Mouse (Mus musculus): ENCODE results near the gene Zfp319. TPM values are rescaled to one million over a fixed set of nuclear protein-coding genes. Genes with fewer than 3 reads are reported as not detected.

Gene Zfp319
- polyA plus RNA-seq, 1 experiment from 2014 or later, result 4.4 TPM

DNA sequence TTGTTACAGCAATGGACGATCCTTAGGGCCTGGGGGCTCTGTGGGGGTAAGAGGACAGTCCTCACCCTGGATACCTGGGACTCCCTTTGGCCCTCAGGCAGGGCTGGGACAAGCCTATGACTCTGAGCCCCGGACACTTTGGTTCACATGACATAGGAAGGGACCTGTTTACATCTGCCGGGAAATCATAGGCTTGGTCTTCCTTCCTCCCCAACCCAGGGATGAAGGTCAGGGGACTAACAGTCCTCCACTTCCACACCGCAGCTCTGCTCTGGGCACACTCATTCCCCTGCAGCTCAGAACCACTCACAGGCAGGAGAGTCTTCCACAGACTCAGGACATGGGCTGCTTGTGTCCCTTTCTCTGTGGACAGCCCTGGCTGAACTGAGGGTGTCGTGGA is 4.9 kb downstream of the Zfp319 start:
- ATAC-seq (replicated peaks; ENCODE audit: insufficient number of reproducible peaks, low FRiP score, low TSS enrichment), result no peak
- 78% methylated on average over 5 of the region's 5 CpGs for WGBS (ENCODE audit: insufficient replicate concordance)
- H3K36me3 ChIP-seq (ENCODE audit: control insufficient read depth, insufficient read depth, low read length), result peaks cover 40% of the 10 kb centered on the region

DNA sequence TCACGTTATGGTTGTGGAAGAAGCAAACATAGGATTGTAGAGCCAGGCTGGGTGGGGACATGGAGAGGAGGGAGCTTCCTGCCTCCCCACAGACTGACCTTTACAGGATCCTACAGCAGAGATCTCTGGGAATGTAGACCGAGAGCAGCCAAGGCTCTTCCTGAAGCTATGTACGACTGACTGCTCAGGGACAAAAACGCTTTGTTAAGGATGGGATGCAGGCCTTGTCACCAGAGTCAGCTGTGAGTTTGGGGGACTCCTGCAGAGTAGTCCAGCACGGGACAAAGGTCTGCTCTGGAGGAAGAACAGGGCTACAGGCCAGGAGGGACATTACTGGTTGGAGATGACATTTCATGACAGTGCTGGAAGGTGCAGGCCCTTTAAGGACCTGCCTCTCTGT is 7.1 kb downstream of the Zfp319 start:
- Histone ChIP-seq H3K4me2 (no peak overlapping the region), H3K36me3 (ENCODE audit: control insufficient read depth, insufficient read depth, low read length) (peaks cover 40% of the 10 kb centered on the region), H3K4me1 (ENCODE audit: control insufficient read depth, insufficient read depth, low read length) (peaks cover 21% of the 10 kb centered on the region), H3K27me3 (ENCODE audit: control insufficient read depth, insufficient read depth, low read length) (peaks cover 3% of the 10 kb centered on the region; the same call in 1 of the 2 replicates), H3K27ac (ENCODE audit: low read depth, low read length) (no peak overlapping the region), H3K9ac (ENCODE audit: low read depth, low read length) (no peak overlapping the region), H3K4me3 (ENCODE audit: low read depth, low read length) (no peak overlapping the region), H3K9me3 (replicated peaks; ENCODE audit: control insufficient read depth, low read length) (no peaks in the 10 kb centered on the region)
- 49% methylated on average over 5 of the region's 5 CpGs for WGBS (ENCODE audit: insufficient replicate concordance)
- ATAC-seq (replicated peaks; ENCODE audit: insufficient number of reproducible peaks, low FRiP score, low TSS enrichment), result no peak

More for the DNA sequence above, 4.9 kb downstream of the Zfp319 start:
- H3K4me3 ChIP-seq (ENCODE audit: low read depth, low read length), result no peak overlapping the region
- no peak overlapping the region for H3K9ac ChIP-seq (ENCODE audit: low read depth, low read length)
- no peak overlapping the region for H3K4me2 ChIP-seq
- no peaks in the 10 kb centered on the region for H3K9me3 ChIP-seq (replicated peaks; ENCODE audit: control insufficient read depth, low read length)
- H3K27ac ChIP-seq (ENCODE audit: low read depth, low read length), result no peak overlapping the region
- no peaks in the 10 kb centered on the region for H3K27me3 ChIP-seq (ENCODE audit: control insufficient read depth, insufficient read depth, low read length)
- peaks cover 28% of the 10 kb centered on the region for H3K4me1 ChIP-seq (ENCODE audit: control insufficient read depth, insufficient read depth, low read length)

DNA sequence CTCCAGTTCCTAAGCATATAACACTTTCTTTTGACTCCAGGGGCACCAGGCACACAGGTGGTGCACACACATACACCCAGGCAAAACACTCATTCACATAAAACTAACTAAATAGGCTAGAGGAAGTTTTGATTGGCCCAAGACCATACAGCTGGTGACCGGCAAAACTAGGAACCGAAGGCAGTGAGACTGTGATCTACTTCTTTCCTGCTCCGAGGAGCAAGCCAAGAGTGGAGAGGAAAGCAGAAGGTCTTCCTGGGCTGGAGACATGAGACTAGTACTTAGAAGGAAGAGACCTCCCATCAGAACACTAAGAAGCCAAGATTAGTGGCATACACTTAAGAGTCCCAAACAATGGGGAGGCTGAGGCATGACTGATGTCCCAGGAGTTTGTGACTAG is 8.5 kb downstream of the Zfp319 start:
- 66% methylated on average over 3 of the region's 3 CpGs for WGBS (ENCODE audit: insufficient replicate concordance)
- Histone ChIP-seq H3K9ac (ENCODE audit: low read depth, low read length) (no peak overlapping the region), H3K4me1 (ENCODE audit: control insufficient read depth, insufficient read depth, low read length) (peaks cover 21% of the 10 kb centered on the region), H3K27ac (ENCODE audit: low read depth, low read length) (no peak overlapping the region), H3K4me3 (ENCODE audit: low read depth, low read length) (no peak overlapping the region), H3K36me3 (ENCODE audit: control insufficient read depth, insufficient read depth, low read length) (peaks cover 26% of the 10 kb centered on the region), H3K27me3 (ENCODE audit: control insufficient read depth, insufficient read depth, low read length) (peaks cover 7% of the 10 kb centered on the region; the same call in 1 of the 2 replicates), H3K4me2 (no peak overlapping the region), H3K9me3 (replicated peaks; ENCODE audit: control insufficient read depth, low read length) (no peaks in the 10 kb centered on the region)
- no peak for ATAC-seq (replicated peaks; ENCODE audit: insufficient number of reproducible peaks, low FRiP score, low TSS enrichment)

DNA sequence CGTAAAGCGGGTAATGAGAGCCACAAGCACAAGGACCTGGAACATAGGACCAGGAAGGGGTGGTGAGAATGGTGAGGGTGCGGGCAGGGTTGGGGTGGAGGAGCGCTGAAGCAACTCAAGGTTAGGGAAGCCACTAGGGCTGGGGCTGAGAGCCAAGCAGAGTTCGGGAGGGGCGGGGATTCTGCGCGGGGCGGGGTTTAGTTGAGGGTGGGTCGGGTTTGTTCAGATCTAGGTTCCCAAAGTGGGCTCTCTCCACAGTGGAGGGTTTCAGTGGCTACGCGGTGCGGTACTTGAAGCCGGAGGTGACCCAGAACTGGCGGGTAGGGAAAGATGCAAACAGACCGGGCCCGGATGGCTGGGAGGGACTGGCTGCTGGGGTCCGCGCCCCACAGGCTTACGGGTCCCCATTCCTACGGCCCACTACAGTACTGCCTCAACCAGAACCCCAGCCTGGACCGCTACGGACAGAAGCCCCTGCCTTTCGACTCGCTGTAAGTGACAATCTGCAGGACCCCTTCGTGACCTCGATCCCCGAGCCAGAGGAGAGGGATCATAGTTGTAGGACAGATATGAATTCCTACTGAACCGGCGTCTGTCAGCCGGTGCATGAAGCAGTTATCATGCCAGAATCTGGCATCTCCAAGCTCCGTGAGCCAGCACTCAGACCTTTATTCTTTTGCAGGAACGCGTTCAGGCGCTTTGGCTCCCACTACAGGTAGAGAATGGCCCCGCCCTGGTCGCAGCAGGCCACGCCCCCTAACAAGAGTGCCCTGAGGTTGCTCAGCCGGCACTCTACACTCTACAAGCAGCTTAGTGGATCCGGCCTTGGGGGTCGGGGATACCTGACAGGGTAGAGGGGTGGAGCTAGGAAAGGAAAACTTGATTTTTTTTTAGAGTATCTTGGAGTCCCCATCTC is 11.3 kb downstream of the Zfp319 start:
- peak overlapping the region; percentile 61; the same call in 1 of the 2 replicates for H3K9ac ChIP-seq (ENCODE audit: low read depth, low read length)
- H3K36me3 ChIP-seq (ENCODE audit: control insufficient read depth, insufficient read depth, low read length), result peaks cover 8% of the 10 kb centered on the region; the same call in 1 of the 2 replicates
- H3K27ac ChIP-seq (ENCODE audit: low read depth, low read length), result no peak overlapping the region
- peaks cover 17% of the 10 kb centered on the region for H3K4me1 ChIP-seq (ENCODE audit: control insufficient read depth, insufficient read depth, low read length)
- H3K9me3 ChIP-seq (replicated peaks; ENCODE audit: control insufficient read depth, low read length), result no peaks in the 10 kb centered on the region
- 3% methylated on average over 41 of the region's 41 CpGs for WGBS (ENCODE audit: insufficient replicate concordance)
- H3K4me3 ChIP-seq (ENCODE audit: low read depth, low read length), result peak overlapping the region; percentile 51
- peaks cover 7% of the 10 kb centered on the region; the same call in 1 of the 2 replicates for H3K27me3 ChIP-seq (ENCODE audit: control insufficient read depth, insufficient read depth, low read length)
- peak; percentile 33; the same call in 1 of the 2 replicates for ATAC-seq (replicated peaks; ENCODE audit: insufficient number of reproducible peaks, low FRiP score, low TSS enrichment)
- peak overlapping the region; percentile 95 for H3K4me2 ChIP-seq

DNA sequence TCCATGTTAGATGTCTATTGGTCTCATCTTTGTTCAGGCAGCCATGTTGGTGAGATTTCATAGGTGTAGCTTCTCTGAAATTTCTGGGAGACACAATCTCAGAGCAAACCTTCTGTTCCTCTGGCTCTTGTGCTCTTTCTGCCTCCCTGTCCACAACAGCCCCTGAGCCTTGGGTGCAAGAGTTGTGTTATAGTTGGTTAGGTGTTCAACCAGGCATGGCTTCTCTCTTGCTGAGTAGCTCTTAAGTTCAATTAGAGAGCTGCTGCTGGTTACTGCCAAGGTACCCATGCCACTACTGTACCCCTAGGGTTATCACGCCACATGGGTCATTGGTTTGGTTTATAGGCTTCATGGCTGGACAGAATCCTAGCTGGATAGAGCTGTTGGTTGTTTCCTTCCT is 16.4 kb downstream of the Zfp319 start:
- no peaks in the 10 kb centered on the region for H3K9me3 ChIP-seq (replicated peaks; ENCODE audit: control insufficient read depth, low read length)
- WGBS (ENCODE audit: insufficient replicate concordance), result 91% methylated on average over 1 of the region's 1 CpGs
- H3K27me3 ChIP-seq (ENCODE audit: control insufficient read depth, insufficient read depth, low read length), result peaks cover 7% of the 10 kb centered on the region; the same call in 1 of the 2 replicates
- no peak for ATAC-seq (replicated peaks; ENCODE audit: insufficient number of reproducible peaks, low FRiP score, low TSS enrichment)
- H3K9ac ChIP-seq (ENCODE audit: low read depth, low read length), result no peak overlapping the region
- H3K4me2 ChIP-seq, result no peak overlapping the region
- no peaks in the 10 kb centered on the region for H3K36me3 ChIP-seq (ENCODE audit: control insufficient read depth, insufficient read depth, low read length)
- peaks cover 6% of the 10 kb centered on the region; the same call in 1 of the 2 replicates for H3K4me1 ChIP-seq (ENCODE audit: control insufficient read depth, insufficient read depth, low read length)
- no peak overlapping the region for H3K4me3 ChIP-seq (ENCODE audit: low read depth, low read length)
- H3K27ac ChIP-seq (ENCODE audit: low read depth, low read length), result no peak overlapping the region

DNA sequence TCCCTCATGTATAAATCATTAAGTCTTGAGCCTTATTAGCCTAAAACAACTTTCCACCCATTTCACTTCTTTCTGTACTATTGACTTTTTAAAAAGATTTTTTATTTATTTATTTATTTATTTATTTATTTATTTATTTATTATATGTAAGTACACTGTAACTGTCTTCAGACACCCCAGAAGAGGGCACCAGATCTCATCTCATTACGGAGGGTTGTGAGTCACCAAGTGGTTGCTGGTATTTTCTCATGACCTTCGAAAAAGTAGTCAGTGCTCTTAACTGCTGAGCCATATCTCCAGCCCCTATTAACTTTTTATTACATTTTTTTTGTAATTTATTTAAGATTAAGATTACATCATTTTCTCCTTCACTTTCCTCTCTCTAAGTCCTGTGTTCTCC is 17.0 kb downstream of the Zfp319 start:
- Histone ChIP-seq H3K9ac (ENCODE audit: low read depth, low read length) (no peak overlapping the region), H3K4me1 (ENCODE audit: control insufficient read depth, insufficient read depth, low read length) (peaks cover 3% of the 10 kb centered on the region; the same call in 1 of the 2 replicates), H3K4me2 (no peak overlapping the region), H3K27me3 (ENCODE audit: control insufficient read depth, insufficient read depth, low read length) (peaks cover 4% of the 10 kb centered on the region; the same call in 1 of the 2 replicates), H3K9me3 (replicated peaks; ENCODE audit: control insufficient read depth, low read length) (no peaks in the 10 kb centered on the region), H3K36me3 (ENCODE audit: control insufficient read depth, insufficient read depth, low read length) (no peaks in the 10 kb centered on the region), H3K27ac (ENCODE audit: low read depth, low read length) (no peak overlapping the region), H3K4me3 (ENCODE audit: low read depth, low read length) (no peak overlapping the region)
- no peak for ATAC-seq (replicated peaks; ENCODE audit: insufficient number of reproducible peaks, low FRiP score, low TSS enrichment)
- 55% methylated on average over 2 of the region's 2 CpGs for WGBS (ENCODE audit: insufficient replicate concordance)

DNA sequence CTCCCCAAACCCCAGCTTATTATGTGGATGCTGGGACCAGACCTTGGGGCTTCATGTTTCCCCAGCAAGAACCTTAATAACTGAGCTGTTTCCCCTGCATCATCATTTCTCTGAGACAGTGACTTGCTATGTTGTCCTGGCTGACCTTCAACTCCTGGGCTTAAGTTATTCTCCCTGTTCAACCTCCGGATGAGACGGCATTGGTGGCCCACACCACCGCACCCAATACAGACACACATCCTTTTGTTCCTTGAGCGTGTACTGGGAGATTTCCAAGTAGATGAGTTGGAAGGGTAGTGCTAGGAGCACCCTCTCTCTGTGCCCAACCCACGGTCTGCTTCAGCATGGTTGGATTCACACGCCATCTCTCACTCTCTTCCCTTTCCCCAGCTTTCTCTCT is 17.9 kb downstream of the Zfp319 start:
- peaks cover 3% of the 10 kb centered on the region; the same call in 1 of the 2 replicates for H3K4me1 ChIP-seq (ENCODE audit: control insufficient read depth, insufficient read depth, low read length)
- no peak for ATAC-seq (replicated peaks; ENCODE audit: insufficient number of reproducible peaks, low FRiP score, low TSS enrichment)
- H3K9me3 ChIP-seq (replicated peaks; ENCODE audit: control insufficient read depth, low read length), result no peaks in the 10 kb centered on the region
- H3K4me3 ChIP-seq (ENCODE audit: low read depth, low read length), result no peak overlapping the region
- no peaks in the 10 kb centered on the region for H3K27me3 ChIP-seq (ENCODE audit: control insufficient read depth, insufficient read depth, low read length)
- 84% methylated on average over 6 of the region's 6 CpGs for WGBS (ENCODE audit: insufficient replicate concordance)
- no peak overlapping the region for H3K27ac ChIP-seq (ENCODE audit: low read depth, low read length)
- no peak overlapping the region for H3K4me2 ChIP-seq
- no peaks in the 10 kb centered on the region for H3K36me3 ChIP-seq (ENCODE audit: control insufficient read depth, insufficient read depth, low read length)
- no peak overlapping the region for H3K9ac ChIP-seq (ENCODE audit: low read depth, low read length)

DNA sequence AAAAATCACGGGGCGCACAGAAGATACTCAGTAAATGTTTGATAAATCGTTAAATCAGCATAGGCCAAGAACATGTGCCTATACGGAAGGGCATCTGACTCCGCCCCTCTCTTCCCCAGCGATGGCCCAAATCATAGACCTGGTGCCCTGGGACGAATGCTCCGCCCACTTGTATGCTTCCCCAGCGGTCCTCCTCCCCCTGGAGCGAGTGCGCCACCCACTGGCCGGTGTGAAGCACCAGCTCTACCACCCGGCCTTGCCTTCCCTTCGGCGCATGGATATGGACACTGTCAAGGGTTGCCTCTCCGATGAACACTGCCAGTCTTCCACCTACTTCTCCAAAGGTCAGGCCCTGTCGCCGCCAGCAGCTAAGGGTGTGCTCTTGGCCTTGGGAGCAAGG is 18.9 kb downstream of the Zfp319 start:
- 65% methylated on average over 18 of the region's 18 CpGs for WGBS (ENCODE audit: insufficient replicate concordance)

More for the DNA sequence above, 18.9 kb downstream of the Zfp319 start:
- no peak overlapping the region for H3K27ac ChIP-seq (ENCODE audit: low read depth, low read length)
- H3K36me3 ChIP-seq (ENCODE audit: control insufficient read depth, insufficient read depth, low read length), result no peaks in the 10 kb centered on the region
- H3K4me1 ChIP-seq (ENCODE audit: control insufficient read depth, insufficient read depth, low read length), result peaks cover 3% of the 10 kb centered on the region; the same call in 1 of the 2 replicates
- no peaks in the 10 kb centered on the region for H3K9me3 ChIP-seq (replicated peaks; ENCODE audit: control insufficient read depth, low read length)
- no peaks in the 10 kb centered on the region for H3K27me3 ChIP-seq (ENCODE audit: control insufficient read depth, insufficient read depth, low read length)
- H3K4me3 ChIP-seq (ENCODE audit: low read depth, low read length), result no peak overlapping the region
- ATAC-seq (replicated peaks; ENCODE audit: insufficient number of reproducible peaks, low FRiP score, low TSS enrichment), result no peak
- no peak overlapping the region for H3K4me2 ChIP-seq
- H3K9ac ChIP-seq (ENCODE audit: low read depth, low read length), result no peak overlapping the region
